Mouse (Mus musculus) gastrocnemius, adult 8-10 months (tissue): ENCODE data around the gene Cldn11. TPM values are rescaled to one million over a fixed set of nuclear protein-coding genes. Genes with fewer than 3 reads are reported as not detected.
"Not testable (repeated sequence)": the region's sequence is repeated elsewhere in the genome, so short reads cannot be mapped to it uniquely, and the experiment has no call there.

Experiments used
- DNase-seq, 2 experiments: peaks; one replicate each; pipeline ENCODE4 v3.0.0; 2022; ENCODE audit warnings: low spot score in 2 of 2
- total RNA-seq, 4 experiments: library from RNA; stranded (reverse); gene quantifications; 2 replicates each; pipeline ENCODE4 v1.2.4; 2022

Gene Cldn11
- under 1 TPM in 2 of 4 experiments, not detected in 2; 0.34 to 0.54 TPM for total RNA-seq

- DNase-seq = no peak
Observed at GRCm38 (mm10) chr3:31149706-31150105, at the start of gene Cldn11. Gene Cldn11, plus strand, starts transcription at chr3:31149920.

GRCm38 (mm10) chr3:31100026-31100425 is 49.7 kb upstream of the Cldn11 start:
- no peak for DNase-seq

- no peak for DNase-seq
Observed at GRCm38 (mm10) chr3:31100802-31101201, 48.9 kb upstream of the Cldn11 start.

- no peak for DNase-seq
Observed at GRCm38 (mm10) chr3:31104936-31105335, 44.8 kb upstream of the Cldn11 start.

- DNase-seq = no peak
Observed at GRCm38 (mm10) chr3:31106597-31106996, 43.1 kb upstream of the Cldn11 start.

GRCm38 (mm10) chr3:31107674-31108073 is 42.0 kb upstream of the Cldn11 start:
- no peak for DNase-seq

- no peak for DNase-seq
Observed at GRCm38 (mm10) chr3:31109108-31109507, 40.6 kb upstream of the Cldn11 start.

- DNase-seq = no peak
Observed at GRCm38 (mm10) chr3:31123098-31123497, 26.6 kb upstream of the Cldn11 start.

- no peak for DNase-seq
Observed at GRCm38 (mm10) chr3:31126303-31126702, 23.4 kb upstream of the Cldn11 start.

GRCm38 (mm10) chr3:31126848-31127247 is 22.9 kb upstream of the Cldn11 start:
- no peak for DNase-seq

GRCm38 (mm10) chr3:31129766-31130165 is 20.0 kb upstream of the Cldn11 start:
- no peak for DNase-seq

- DNase-seq = no peak
Observed at GRCm38 (mm10) chr3:31133664-31134063, 16.1 kb upstream of the Cldn11 start.

GRCm38 (mm10) chr3:31134246-31134645 is 15.5 kb upstream of the Cldn11 start:
- no peak for DNase-seq

GRCm38 (mm10) chr3:31134696-31135095 is 15.0 kb upstream of the Cldn11 start:
- DNase-seq = no peak

GRCm38 (mm10) chr3:31136591-31136990 is 13.1 kb upstream of the Cldn11 start:
- DNase-seq = not testable (repeated sequence)

- DNase-seq = peak; percentile 29 to 41
Observed at GRCm38 (mm10) chr3:31138454-31139424, 11.0 kb upstream of the Cldn11 start.

- no peak for DNase-seq
Observed at GRCm38 (mm10) chr3:31141621-31142020, 8.1 kb upstream of the Cldn11 start.

- not testable (repeated sequence) for DNase-seq
Observed at GRCm38 (mm10) chr3:31145222-31145621, 4.5 kb upstream of the Cldn11 start.

- DNase-seq = peak; percentile 49 to 57
Observed at GRCm38 (mm10) chr3:31145641-31146290, 4.0 kb upstream of the Cldn11 start.

- DNase-seq = no peak
Observed at GRCm38 (mm10) chr3:31148595-31148994, 1.1 kb upstream of the Cldn11 start.

- DNase-seq = no peak
Observed at GRCm38 (mm10) chr3:31152108-31152507, 2.4 kb downstream of the Cldn11 start.

GRCm38 (mm10) chr3:31156126-31156525 is 6.4 kb downstream of the Cldn11 start:
- DNase-seq = no peak
